Mouse (Mus musculus): Measurements from ENCODE around the gene Olfr1507. TPM values are rescaled to one million over a fixed set of nuclear protein-coding genes. Genes with fewer than 3 reads are reported as not detected.

Olfr1507 gene
- polyA plus RNA-seq (2017; shearing (Covaris generic)), result not detected

GRCm38 (mm10) chr14:52495516-52495915 lies at the start of gene Olfr1507:
Olfr1507 (minus strand) TSS chr14:52495749.

GRCm38 (mm10) chr14:52467395-52467794 lies 28.2 kb downstream of the Olfr1507 start, which contains the start of gene Olfr1508:
Olfr1508 (minus strand) TSS chr14:52467495.

GRCm38 (mm10) chr14:52442690-52443089 lies 52.9 kb downstream of the Olfr1507 start, which contains the start of gene Olfr1509:
Olfr1509 (plus strand) TSS chr14:52442990.

Other genes with a start within 250 kb of the Olfr1507 start
- gene Chd8, start 238.0 kb downstream of the Olfr1507 start, polyA plus RNA-seq (2017; shearing (Covaris generic)), result 29.7 TPM
- gene Tox4, start 216.6 kb downstream of the Olfr1507 start, polyA plus RNA-seq (2017; shearing (Covaris generic)), result 128 TPM
- 24.1 TPM for gene Rab2b, start 216.2 kb downstream of the Olfr1507 start, polyA plus RNA-seq (2017; shearing (Covaris generic))
- gene Mettl3, start 190.6 kb downstream of the Olfr1507 start, polyA plus RNA-seq (2017; shearing (Covaris generic)), result 51.2 TPM
- gene Sall2, start 167.0 kb downstream of the Olfr1507 start, polyA plus RNA-seq (2017; shearing (Covaris generic)), result 1.00 TPM
- gene Olfr1513, start 139.3 kb downstream of the Olfr1507 start, polyA plus RNA-seq (2017; shearing (Covaris generic)), result not detected
- not detected for gene Olfr1512, start 116.6 kb downstream of the Olfr1507 start, polyA plus RNA-seq (2017; shearing (Covaris generic))
- not detected for gene Olfr1511, start 98.4 kb downstream of the Olfr1507 start, polyA plus RNA-seq (2017; shearing (Covaris generic))
- gene Olfr1510, start 81.4 kb downstream of the Olfr1507 start, polyA plus RNA-seq (2017; shearing (Covaris generic)), result not detected
- not detected for gene Olfr1509, start 52.8 kb downstream of the Olfr1507 start, polyA plus RNA-seq (2017; shearing (Covaris generic))
- gene Olfr1508, start 28.3 kb downstream of the Olfr1507 start, polyA plus RNA-seq (2017; shearing (Covaris generic)), result not detected